Comparison of ENCODE assay signal across 9 mouse cellular contexts in genomic region chr13:3896913-3897312, GRCm38 (mm10). TPM values are rescaled to one million over a fixed set of nuclear protein-coding genes. Genes with fewer than 3 reads are reported as not detected.
DNase-seq lines count a peak whose midpoint lies in the region; ATAC-seq and TF ChIP-seq lines count a peak whose summit lies in the region.
"Had no signal": no experiment of that assay in that cellular context is flagged by ENCODE, and none has a peak within 500 bp of the region (broad histone marks: within the 10 kb centered on the region; RNA-seq: fewer than 3 reads in every experiment).

No protein-coding gene starts in this region.

- no peak overlapping the region for H3K27ac ChIP-seq in heart, embryonic 12.5 days (ENCODE audit: poor library complexity, severe bottlenecking)
- no peak overlapping the region for H3K27ac ChIP-seq in forebrain, embryonic 14.5 days (ENCODE audit: low read depth, low read length)
- H3K27ac ChIP-seq in small intestine, adult 2 months (ENCODE audit: insufficient read depth, low read depth, low read length), result peak overlapping the region; percentile 96

- no peak for TF ChIP-seq POLR2A in lung, adult 2 months (IDR thresholded peaks at IDR 0.05; ENCODE audit: borderline replicate concordance, extremely low read depth, low read depth, low read length)
- no peak for TF ChIP-seq POLR2A in small intestine, adult 2 months (IDR thresholded peaks at IDR 0.05; ENCODE audit: low read depth, low read length)

- no peaks in the 10 kb centered on the region; the same call in none of the 2 replicates for H3K4me1 ChIP-seq in heart, embryonic 12.5 days (replicated peaks)
- no peaks in the 10 kb centered on the region for H3K4me1 ChIP-seq in forebrain, embryonic 14.5 days (ENCODE audit: control insufficient read depth, insufficient read depth, low read length)
- peaks cover 2% of the 10 kb centered on the region for H3K4me1 ChIP-seq in lung, adult 2 months (ENCODE audit: control insufficient read depth, insufficient read depth, low read length)
- peaks cover 18% of the 10 kb centered on the region; the same call in 1 of the 2 replicates for H3K4me1 ChIP-seq in small intestine, adult 2 months (ENCODE audit: control insufficient read depth, insufficient read depth, insufficient read length, low read length)

- TF ChIP-seq CTCF in lung, adult 2 months (IDR thresholded peaks at IDR 0.05; ENCODE audit: insufficient read depth, low read length), result peak; percentile 75
- TF ChIP-seq CTCF in small intestine, adult 2 months (IDR thresholded peaks at IDR 0.05; ENCODE audit: extremely low read depth, insufficient read length, insufficient replicate concordance, low read depth, low read length), result peak; percentile 64; the same call in 1 of the 2 replicates

- 35% methylated on average over 5 of the region's 5 CpGs for WGBS in heart, embryonic 12.5 days
- WGBS in forebrain, embryonic 14.5 days, result 39% methylated on average over 5 of the region's 5 CpGs
- 19% methylated on average over 5 of the region's 5 CpGs for WGBS in lung, adult 2 months
- 12% methylated on average over 5 of the region's 5 CpGs for WGBS in small intestine, adult 2 months

- peaks cover 17% of the 10 kb centered on the region for H3K36me3 ChIP-seq in heart, embryonic 12.5 days
- H3K36me3 ChIP-seq in forebrain, embryonic 14.5 days (ENCODE audit: control insufficient read depth, insufficient read depth, low read length), result no peaks in the 10 kb centered on the region
- no peaks in the 10 kb centered on the region for H3K36me3 ChIP-seq in small intestine, adult 2 months (ENCODE audit: control insufficient read depth, insufficient read depth, low read length)

- H3K9me3 ChIP-seq in heart, embryonic 12.5 days (replicated peaks), result no peaks in the 10 kb centered on the region
- no peaks in the 10 kb centered on the region for H3K9me3 ChIP-seq in forebrain, embryonic 14.5 days (replicated peaks; ENCODE audit: control insufficient read depth, low read length)

- no peaks in the 10 kb centered on the region for H3K27me3 ChIP-seq in heart, embryonic 12.5 days (replicated peaks)
- no peaks in the 10 kb centered on the region for H3K27me3 ChIP-seq in forebrain, embryonic 14.5 days (replicated peaks; ENCODE audit: control insufficient read depth, insufficient read depth, low read length)
- no peaks in the 10 kb centered on the region for H3K27me3 ChIP-seq in small intestine, adult 2 months (ENCODE audit: control insufficient read depth, insufficient read depth, low read length)

- DNase-seq in heart, adult 11 months, result peak; percentile 92
- peak; percentile 67 for DNase-seq in c-Kit-positive CD71-positive TER-119-negative erythroid progenitor cells, embryonic 14.5 days (ENCODE audit: low read depth)
- DNase-seq in forebrain, embryonic 14.5 days (ENCODE audit: low spot score), result peak; percentile 88
- peak; percentile 79 to 89 for DNase-seq in kidney, postnatal 25 days
- DNase-seq in lung, adult 2 months, result peak; percentile 52

- H3K4me2 ChIP-seq in heart, embryonic 12.5 days, result no peak overlapping the region
- no peak overlapping the region for H3K4me2 ChIP-seq in forebrain, embryonic 14.5 days (ENCODE audit: low read length)

- H3K4me3 ChIP-seq in heart, embryonic 12.5 days, result no peak overlapping the region
- no peak overlapping the region for H3K4me3 ChIP-seq in forebrain, embryonic 14.5 days (ENCODE audit: low read depth, low read length)
- H3K4me3 ChIP-seq in lung, adult 2 months (replicated peaks; ENCODE audit: extremely low read depth, low read depth, low read length), result no peak overlapping the region
- no peak overlapping the region for H3K4me3 ChIP-seq in small intestine, adult 2 months (ENCODE audit: low read depth, low read length)

- ATAC-seq in heart, embryonic 12.5 days (ENCODE audit: insufficient number of reproducible peaks, low FRiP score), result no peak
- ATAC-seq in CD4-positive, CD25-positive, alpha-beta regulatory T cell, adult 4 months, result peak; percentile 49
- ATAC-seq in forebrain, embryonic 14.5 days, result no peak; the same call in 1 of the 2 replicates

- H3K9ac ChIP-seq in heart, embryonic 12.5 days, result no peak overlapping the region
- no peak overlapping the region for H3K9ac ChIP-seq in forebrain, embryonic 14.5 days (ENCODE audit: low read length)

RNA-seq across cellular contexts. Expression of gene Net1, which starts 21.1 kb away (rescaled TPM):
- 63.6 and 63.7 TPM in 2 replicates for polyA plus RNA-seq in heart, embryonic 12.5 days (2016; fragmentation: Nextera tagmentation; extraction: Ambion mirVana)
- 10 to 100 TPM; 26.6 to 31.7 TPM for polyA plus RNA-seq in CD4-positive, CD25-positive, alpha-beta regulatory T cell, adult 4 months (2017; shearing (Covaris generic))
- 10.6 and 11.1 TPM in 2 replicates for polyA plus RNA-seq in forebrain, embryonic 14.5 days (2014; fragmentation: Nextera tagmentation; extraction: Ambion mirVana)
- polyA plus RNA-seq in lung, adult 2 months (2012; rRNA removed), result 26.6 and 32.0 TPM in 2 replicates
- polyA plus RNA-seq in small intestine, adult 2 months (2012; rRNA removed), result 16.8 and 64.6 TPM in 2 replicates

RNA-seq across cellular contexts. Expression of gene Tubal3, which starts 21.2 kb away (rescaled TPM):
- not detected in 2 replicates for polyA plus RNA-seq in heart, embryonic 12.5 days (2016; fragmentation: Nextera tagmentation; extraction: Ambion mirVana)
- under 1 TPM; 0.43 to 0.44 TPM for polyA plus RNA-seq in CD4-positive, CD25-positive, alpha-beta regulatory T cell, adult 4 months (2017; shearing (Covaris generic))
- polyA plus RNA-seq in forebrain, embryonic 14.5 days (2014; fragmentation: Nextera tagmentation; extraction: Ambion mirVana), result not detected in 2 replicates
- polyA plus RNA-seq in lung, adult 2 months (2012; rRNA removed), result 0.05 TPM in 1 of 2 replicates, not detected in the other
- 18.3 and 52.6 TPM in 2 replicates for polyA plus RNA-seq in small intestine, adult 2 months (2012; rRNA removed)
- polyA plus RNA-seq: lung, embryonic 16.5 days had no signal

RNA-seq across cellular contexts. Expression of gene Calm5, which starts 42.9 kb away (rescaled TPM):
- polyA plus RNA-seq in heart, embryonic 12.5 days (2016; fragmentation: Nextera tagmentation; extraction: Ambion mirVana), result not detected in 2 replicates
- not detected for polyA plus RNA-seq in CD4-positive, CD25-positive, alpha-beta regulatory T cell, adult 4 months (2017; shearing (Covaris generic))
- not detected in 2 replicates for polyA plus RNA-seq in forebrain, embryonic 14.5 days (2014; fragmentation: Nextera tagmentation; extraction: Ambion mirVana)
- polyA plus RNA-seq in lung, adult 2 months (2012; rRNA removed), result not detected in 2 replicates
- polyA plus RNA-seq in small intestine, adult 2 months (2012; rRNA removed), result not detected in 2 replicates
- polyA plus RNA-seq: lung, embryonic 16.5 days had no signal

RNA-seq across cellular contexts. Expression of gene Ucn3, which starts 48.2 kb away (rescaled TPM):
- not detected in 2 replicates for polyA plus RNA-seq in heart, embryonic 12.5 days (2016; fragmentation: Nextera tagmentation; extraction: Ambion mirVana)
- polyA plus RNA-seq in CD4-positive, CD25-positive, alpha-beta regulatory T cell, adult 4 months (2017; shearing (Covaris generic)), result not detected
- 0.15 TPM in 1 of 2 replicates, not detected in the other for polyA plus RNA-seq in forebrain, embryonic 14.5 days (2014; fragmentation: Nextera tagmentation; extraction: Ambion mirVana)
- polyA plus RNA-seq in lung, adult 2 months (2012; rRNA removed), result not detected in 2 replicates
- polyA plus RNA-seq in small intestine, adult 2 months (2012; rRNA removed), result 1.2 and 1.3 TPM in 2 replicates
- polyA plus RNA-seq: lung, embryonic 16.5 days had no signal

RNA-seq across cellular contexts. Expression of gene Calm4, which starts 59.4 kb away (rescaled TPM):
- not detected in 2 replicates for polyA plus RNA-seq in heart, embryonic 12.5 days (2016; fragmentation: Nextera tagmentation; extraction: Ambion mirVana)
- not detected for polyA plus RNA-seq in CD4-positive, CD25-positive, alpha-beta regulatory T cell, adult 4 months (2017; shearing (Covaris generic))
- polyA plus RNA-seq in forebrain, embryonic 14.5 days (2014; fragmentation: Nextera tagmentation; extraction: Ambion mirVana), result not detected in 2 replicates
- polyA plus RNA-seq in lung, adult 2 months (2012; rRNA removed), result 56.0 TPM in 1 of 2 replicates, not detected in the other
- not detected in 2 replicates for polyA plus RNA-seq in small intestine, adult 2 months (2012; rRNA removed)
- polyA plus RNA-seq: lung, embryonic 16.5 days had no signal

Comparison
In these comparisons a context has a peak if more than half of its experiments do, and no peak if none do; other contexts are left out.
1. RNA of gene Tubal3, which starts 21.2 kb away (polyA plus RNA-seq): 18.3 to 52.6 TPM in small intestine, adult 2 months; 0.43 to 0.44 TPM in CD4-positive, CD25-positive, alpha-beta regulatory T cell, adult 4 months, 0.05 TPM in lung, adult 2 months, not detected in heart, embryonic 12.5 days and not detected in forebrain, embryonic 14.5 days; every median in the first group is over 10 times any median in the second.
2. Peak in every context shown above with its lines, with median percentiles within 50 percentile points of each other: DNase-seq.